Mouse (Mus musculus) CD4-positive helper T cell, adult 2 months (primary cell): ENCODE results near the gene Eef1a1.
"Not testable (repeated sequence)": the region's sequence is repeated elsewhere in the genome, so short reads cannot be mapped to it uniquely, and the experiment has no call there.

Source experiments
- DNase-seq: peaks from one replicate; pipeline ENCODE4 v3.0.0-alpha.2; 2012; ENCODE audit warnings: low read depth, missing footprints, low spot score

Gene Eef1a1

DNA sequence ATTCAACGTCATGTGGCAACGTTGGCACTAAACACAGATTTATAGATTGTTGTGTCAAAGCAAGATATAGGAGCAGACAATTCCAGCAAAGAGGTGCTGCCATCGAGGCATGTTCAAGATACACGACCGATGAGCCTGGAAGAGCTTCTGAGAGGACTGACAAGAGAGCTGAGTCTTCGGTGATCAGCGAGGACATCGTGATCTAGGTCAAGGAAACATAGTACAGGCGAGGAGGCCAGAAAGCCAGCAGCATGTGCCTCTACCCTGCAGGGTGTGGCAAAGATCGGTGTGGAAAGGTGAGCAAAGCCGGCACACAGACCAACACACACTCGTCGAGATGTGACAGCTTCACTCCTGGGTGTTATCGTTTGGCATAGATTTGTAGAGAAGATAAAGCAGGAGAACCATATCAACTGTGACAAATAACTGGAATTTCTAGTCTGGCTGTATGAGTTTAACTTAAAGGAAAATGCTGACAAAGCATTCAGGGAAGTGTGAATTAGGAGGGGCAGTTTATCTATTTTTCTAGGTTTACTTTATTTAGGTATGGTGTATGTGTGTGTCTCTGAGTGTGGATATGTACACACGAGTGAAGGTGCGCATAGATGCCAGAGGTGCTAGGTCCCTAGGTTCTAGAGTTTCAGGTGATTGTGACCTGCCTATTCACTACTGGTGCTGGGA lies 19.3 kb upstream of the Eef1a1 start:
- no peak for DNase-seq

DNA sequence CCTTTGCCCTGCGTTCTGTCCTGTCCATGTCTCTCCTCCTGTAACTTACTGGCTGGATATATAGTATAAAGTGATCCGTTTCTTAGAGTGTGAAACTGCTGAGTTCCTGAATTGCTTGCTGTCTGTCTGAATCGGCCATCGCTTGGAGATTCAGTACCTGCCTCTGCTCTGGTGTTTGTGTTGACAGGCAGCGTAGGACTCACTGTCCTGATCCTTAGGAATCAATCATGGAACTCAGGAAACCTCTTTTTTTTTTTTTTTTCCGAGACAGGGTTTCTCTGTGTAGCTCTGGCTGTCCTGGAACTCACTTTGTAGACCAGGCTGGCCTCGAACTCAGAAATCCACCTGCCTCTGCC lies 17.7 kb upstream of the Eef1a1 start:
- no peak for DNase-seq

DNA sequence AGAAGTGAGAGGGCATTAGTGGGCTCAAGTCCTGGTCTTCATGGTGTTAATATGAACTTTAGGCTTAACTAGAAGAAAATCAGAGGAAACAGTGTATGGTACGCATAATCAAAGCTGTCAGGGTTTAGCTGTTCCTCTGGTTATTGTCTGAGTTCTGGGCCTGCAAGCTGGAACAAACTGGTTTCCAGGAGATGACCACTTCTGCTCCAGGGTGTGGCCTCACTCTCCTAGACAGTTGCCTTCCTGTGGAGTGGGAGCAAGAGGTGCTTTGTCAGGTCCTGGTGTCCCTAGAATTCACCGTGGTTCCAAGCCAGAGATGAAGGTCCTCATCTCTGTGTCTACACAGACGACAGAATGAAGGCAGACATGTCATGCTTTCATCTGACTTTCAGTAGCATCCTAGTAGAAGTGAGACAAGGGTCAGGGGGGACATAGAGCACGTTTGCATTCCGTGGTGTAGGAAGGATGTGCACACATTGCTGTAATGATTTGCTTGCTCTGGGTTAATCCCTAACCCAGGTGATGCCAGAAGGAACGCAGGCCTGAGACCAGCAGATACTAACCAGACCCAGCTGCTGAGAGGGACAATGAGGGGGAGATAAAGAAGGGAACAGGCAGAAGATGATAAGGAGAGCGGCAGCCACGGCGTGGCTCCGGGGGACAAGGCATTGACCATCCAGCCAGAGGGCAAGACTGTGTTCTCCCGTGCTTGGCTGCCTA lies 17.2 kb upstream of the Eef1a1 start:
- no peak for DNase-seq

DNA sequence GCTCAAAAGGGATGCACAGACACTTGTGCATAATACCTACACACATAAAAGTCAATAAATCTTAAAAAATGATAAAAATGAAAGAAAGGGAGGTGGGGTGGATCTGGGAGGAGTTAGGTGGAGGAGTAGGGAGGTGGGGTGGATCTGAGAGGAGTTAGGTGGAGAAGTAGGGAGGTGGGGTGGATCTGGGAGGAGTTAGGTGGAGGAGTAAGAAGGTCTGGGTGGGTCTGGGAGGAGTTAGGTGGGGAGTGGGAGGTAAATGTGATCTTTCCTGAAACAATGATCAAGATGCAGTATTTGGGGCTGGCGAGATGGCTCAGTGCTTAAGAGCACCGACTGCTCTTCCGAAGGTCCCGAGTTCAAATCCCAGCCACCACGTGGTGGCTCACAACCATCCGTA lies 16.3 kb upstream of the Eef1a1 start:
- no peak for DNase-seq

DNA sequence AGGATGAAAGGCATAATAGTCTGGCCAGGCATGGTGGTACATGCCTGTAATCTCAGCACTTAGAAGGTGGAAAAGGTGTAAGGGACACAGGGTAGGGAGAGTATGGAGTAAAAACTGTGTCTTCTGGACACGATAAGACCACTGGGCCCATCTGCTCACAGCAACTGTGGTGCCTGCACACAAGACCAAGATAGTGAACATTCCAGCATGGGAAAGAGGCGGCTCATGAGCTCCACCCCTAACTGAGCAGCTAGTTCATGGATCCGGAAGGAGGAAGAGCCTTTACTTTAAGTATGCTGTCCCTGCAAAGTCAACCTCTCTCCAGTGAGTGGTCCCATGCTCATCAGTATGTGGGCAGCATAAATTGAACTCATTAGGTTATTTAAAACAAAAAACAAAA lies 15.7 kb upstream of the Eef1a1 start:
- no peak for DNase-seq

DNA sequence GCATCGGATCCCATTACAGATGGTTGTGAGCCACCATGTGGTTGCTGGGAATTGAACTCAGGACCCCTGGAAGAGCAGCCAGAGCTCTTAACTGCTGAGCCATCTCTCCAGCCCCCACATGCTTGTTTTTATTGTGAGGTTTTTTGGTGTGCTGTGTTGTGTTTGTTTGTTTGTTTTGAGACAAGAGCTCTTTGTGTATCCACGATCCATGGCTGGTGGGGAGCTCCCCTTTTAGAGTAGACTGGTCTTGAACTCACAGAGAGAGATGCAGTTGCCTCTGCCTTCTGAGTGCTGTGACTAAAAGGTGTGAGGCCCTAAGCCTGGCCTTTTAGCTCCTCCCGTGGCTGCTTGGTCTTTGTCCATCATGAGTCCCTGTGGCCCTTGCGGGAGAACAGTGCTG lies 15.2 kb upstream of the Eef1a1 start:
- DNase-seq: no peak

DNA sequence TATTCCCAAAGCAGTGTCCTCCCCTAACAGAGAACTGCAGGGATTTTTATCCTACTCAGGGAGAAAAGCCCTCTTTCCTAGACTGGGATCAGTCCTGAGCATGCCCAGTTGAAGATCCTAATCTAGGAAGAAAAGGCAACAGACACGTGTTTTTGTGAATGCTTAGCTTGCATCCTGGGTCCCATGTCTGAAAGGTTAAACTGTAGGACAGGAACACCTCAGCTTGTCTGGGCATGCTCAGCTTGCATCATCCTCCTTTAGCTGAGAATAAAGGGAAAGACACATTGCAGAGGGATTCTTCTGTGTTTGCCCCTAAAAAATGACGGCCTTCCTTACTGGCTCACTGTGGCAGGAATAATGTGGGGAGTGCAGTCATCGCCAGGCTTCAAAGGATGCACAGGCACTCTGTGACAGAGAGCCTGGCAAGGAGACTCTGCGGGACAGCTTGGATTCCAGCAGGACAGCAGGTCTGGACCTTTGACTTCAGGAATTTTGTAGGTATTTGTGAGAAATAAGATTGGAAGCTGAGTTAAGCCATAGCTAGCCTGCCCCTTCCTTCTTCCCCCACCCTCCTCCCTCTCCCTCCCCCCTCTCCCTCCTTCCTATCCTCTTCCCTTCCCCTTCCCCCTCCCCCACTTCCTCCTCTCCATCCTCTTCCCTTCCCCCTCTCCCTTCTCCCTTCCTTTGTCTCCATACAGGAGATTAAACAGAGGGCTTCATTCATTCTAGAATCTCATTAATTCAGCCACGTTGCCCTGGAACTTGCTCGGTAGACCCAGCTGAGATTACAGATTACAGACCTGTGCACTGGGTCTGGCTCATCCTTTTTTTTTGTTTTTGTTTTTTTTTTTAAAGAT lies 14.5 kb upstream of the Eef1a1 start:
- no peak for DNase-seq

DNA sequence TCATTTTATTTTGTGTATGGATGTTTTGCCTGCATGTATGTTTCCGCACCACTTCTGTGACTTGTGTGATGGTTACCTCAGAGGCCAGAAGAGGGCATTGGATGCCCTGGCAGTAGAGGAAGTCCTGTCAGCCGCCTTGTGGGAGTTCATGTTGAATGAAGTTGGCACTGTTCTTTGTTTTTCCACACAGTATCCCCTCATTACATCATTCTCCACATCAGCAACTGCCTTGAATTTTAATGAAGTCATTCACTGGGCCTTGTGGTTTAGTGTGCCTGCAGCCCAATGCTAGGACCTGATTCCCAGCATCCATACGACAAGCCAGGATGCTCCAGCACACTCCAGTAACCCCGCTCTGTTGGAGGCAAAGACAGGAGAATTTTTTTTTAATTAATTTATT lies 12.3 kb upstream of the Eef1a1 start:
- DNase-seq: no peak

DNA sequence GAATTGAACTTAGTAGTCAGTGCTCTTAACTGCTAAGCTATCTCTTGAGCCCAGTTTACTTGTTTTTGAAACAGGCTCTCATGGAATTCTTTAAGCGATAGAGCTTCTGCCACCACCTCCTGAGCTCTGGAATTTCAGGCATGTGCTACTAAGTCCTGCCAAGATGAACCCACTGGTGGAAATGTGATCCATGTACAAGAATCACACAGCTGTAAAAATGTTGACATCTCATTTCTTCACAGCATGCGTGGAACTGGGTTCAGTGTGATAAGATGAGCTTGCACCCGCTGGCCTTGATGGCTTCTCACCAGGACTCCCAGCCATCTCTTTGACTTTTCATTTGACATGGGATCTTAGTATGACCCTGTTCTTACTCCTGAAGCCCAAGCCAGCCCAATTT lies 11.4 kb upstream of the Eef1a1 start:
- DNase-seq: no peak

DNA sequence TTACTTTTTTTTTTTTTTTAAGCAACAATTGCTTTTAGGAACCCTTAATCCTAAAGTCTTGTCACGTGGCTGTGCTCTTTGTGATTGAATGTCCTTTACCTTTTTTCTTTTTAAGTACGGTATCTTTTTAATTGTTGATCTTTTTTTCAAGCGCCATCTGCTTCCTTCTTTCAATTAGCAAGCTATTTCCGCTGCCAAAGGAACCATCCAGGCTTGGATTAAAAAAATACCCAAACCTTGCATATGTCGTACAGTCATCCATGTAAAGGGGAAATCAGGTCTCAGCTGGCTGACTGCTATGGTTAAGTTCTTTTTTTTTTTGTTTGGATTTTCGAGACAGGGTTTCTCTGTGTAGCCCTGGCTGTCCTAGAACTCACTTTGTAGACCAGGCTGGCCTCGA lies 4.2 kb upstream of the Eef1a1 start:
- no peak for DNase-seq

DNA sequence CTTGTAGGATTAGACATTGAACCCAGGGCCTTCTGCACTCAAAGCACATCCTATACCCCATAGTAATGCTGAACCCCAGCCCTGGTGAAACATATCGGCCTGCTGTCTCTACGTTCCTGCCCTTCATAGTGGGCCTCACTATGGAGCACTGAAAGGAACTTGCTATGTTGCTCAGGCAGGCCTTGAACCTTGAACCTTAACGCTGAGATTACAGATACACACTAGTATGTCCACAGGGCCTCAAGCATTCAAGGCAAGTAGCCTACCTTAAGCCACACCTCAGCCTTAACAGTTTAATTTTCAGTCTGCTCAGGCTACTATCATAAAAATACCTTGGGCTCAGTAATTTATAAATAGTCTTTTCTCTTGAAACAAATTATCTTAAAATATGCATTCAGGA lies 3.3 kb upstream of the Eef1a1 start:
- DNase-seq: no peak

DNA sequence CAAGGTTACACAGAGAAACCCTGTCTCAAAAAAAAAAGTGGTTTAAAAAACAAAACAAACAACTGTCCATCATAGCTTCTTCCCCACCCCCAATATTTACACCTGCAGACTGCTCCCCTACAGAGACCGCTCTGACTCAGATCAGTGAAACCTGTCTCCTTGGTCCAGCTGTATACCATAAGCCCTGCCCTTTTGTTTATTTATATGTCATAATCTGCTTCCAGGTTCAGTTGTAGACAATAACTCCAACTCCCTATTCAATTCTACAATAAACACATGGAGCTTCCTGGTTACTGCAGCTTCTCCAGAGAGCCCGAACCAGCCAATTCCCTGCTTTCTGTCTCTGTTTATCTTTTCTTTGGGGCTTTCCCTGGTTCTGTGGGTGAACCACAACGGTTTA lies 2.2 kb upstream of the Eef1a1 start:
- no peak for DNase-seq

DNA sequence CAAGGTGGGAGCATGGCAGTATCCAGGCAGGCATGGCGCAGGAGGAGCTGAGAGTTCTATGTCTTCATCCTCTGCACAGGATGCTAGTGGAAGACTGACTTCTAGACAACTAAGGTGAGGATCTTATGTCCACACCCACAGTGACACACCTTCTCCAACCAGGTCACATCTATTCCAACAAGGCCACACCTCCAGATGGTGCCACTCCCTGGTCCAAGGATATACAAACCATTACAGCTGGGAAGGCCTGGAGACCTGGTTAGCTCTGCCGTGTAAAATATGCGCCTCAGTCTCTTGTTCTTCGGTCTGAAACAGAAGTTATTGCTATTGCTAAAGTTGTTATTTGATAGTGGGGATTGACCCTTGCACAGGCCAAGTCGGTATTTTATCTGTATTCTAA lies 930 bp downstream of the Eef1a1 start:
- not testable (repeated sequence) for DNase-seq

DNA sequence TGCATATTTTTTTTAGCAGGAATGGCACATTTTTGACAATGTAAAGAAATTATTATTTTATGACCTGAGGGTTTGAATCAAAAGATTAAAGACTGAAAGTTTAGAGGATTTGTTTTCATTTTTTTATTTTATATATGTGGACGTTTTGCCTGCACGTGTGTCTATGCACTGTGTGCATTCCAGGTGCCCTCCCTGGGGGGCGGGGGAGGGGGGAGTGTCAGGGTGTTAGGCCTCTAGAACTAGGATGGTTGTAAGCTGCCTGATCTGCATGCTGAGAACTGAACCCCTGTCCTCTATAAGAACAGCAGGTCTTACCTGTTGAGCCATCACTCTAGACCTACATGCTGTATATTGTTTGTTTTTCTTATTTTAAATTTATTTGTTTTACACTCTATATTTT lies 4.3 kb downstream of the Eef1a1 start:
- DNase-seq: no peak

DNA sequence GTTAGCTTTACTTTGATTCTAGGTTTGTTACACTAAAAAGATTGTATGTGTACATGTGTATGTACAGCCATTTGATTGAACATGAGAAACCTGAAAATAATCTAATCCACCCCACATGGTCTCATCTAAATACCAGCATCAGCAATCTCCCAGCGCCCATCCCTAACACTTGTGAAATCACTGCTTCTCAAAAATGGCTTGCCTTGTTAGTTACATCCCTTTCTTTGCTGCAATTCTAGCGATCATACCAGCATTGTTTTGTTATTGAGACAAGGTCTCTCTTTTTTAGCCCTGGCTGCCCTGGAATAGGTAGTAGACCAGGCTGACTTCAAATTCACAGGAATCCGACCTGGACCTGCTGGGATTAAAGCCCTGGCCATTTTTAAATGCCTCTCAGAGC lies 6.6 kb downstream of the Eef1a1 start:
- DNase-seq: no peak

DNA sequence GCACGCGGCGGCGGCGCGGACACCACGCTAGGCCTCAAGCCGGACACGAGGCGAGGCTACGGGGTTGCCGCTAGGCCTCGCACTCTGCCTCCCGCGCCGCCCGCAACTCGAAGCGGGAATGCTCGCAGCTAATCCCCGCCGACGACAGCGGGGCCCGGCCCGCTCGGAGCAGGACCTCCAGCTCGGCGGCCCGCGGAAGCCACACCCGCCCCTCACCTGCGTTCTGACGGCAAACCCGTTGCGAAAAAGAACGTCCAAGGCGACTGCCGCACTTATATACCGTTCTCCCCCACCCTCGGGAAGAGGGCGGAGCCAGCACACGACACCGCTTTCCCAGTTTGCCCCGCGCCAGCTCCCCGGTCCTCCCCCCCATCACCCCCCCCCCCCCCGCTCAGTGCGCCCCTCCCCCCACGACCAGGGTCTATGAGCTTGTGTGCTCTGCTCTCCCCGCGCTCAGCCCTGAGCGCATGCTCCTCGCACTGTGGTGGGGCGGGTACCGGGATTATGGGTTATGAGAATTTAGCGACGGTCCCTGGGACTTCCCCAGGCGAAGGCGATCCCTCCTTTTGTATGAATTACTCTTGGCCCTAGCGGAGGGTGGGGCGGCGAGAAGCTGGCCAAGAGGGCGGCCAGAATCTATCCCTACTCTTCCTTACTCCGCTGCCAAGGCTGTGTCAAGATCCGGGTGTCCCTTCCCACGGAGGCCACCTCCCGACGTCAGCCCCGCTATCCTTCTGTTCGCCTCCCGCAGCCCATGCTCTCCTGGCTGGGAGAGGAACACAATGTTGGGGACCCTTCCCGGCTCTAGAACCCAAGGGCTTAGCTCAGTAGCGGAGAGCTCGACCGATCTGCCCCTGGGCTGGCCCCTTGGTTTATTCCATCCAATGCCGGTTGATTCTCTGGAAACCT lies 7.3 kb downstream of the Eef1a1 start:
- peak; percentile 95 for DNase-seq

DNA sequence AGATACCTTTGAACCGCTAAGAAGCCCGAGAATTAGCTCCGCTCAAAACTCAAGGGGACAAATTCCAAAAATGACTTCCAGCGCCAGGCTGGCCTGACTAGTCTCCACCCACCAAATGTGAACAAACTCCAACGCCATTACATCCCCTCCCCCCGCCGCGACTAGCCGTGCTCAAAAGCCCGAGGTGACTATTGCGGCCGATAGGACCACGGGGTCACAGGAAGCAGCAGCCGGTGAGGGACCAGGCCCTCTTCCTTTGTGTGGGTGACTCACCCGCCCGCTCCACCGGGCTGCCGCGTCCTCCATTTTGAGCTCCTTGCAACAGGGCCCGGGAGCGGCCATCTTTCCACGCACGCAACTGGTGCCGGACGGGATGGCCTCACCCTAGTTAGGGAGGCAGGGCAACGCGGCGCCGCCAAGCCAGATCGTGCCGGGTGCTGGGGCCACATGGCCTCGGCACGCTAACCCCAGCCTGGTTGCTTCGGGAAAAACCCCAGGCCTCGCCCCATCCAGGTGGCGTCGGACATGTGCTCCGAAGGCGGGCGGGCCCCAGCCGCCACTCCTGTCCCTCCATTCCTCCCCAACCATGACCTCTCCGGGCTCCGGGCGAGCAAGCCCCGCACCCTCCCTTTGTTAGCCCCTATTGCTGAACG lies 8.1 kb downstream of the Eef1a1 start:
- peak; percentile 90 for DNase-seq

DNA sequence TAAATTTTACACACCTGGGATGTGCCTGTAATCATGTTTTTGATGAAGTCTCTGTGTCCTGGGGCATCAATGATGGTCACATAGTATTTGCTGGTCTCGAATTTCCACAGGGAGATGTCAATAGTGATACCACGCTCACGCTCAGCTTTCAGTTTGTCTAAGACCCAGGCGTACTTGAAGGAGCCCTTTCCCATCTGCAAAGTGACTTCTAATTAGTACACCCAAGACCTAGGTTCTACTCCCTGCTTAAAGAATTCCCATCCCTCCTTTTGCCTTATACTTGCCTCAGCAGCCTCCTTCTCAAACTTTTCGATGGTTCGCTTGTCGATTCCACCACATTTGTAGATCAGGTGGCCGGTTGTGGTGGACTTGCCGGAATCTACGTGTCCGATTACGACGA lies 8.7 kb downstream of the Eef1a1 start:
- DNase-seq: not testable (repeated sequence)

DNA sequence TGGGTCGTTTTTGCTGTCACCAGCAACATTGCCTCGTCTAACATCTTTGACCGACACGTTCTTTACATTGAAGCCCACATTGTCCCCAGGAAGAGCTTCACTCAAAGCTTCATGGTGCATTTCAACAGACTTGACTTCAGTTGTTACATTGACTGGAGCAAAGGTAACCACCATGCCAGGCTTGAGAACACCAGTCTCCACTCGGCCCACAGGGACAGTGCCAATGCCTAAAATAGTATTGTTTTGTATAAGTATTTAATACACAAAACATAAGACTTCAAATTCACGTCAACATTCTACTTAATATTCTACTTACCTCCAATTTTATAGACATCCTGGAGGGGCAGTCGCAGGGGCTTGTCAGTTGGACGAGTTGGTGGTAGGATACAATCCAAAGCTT lies 9.6 kb downstream of the Eef1a1 start:
- DNase-seq: not testable (repeated sequence)

DNA sequence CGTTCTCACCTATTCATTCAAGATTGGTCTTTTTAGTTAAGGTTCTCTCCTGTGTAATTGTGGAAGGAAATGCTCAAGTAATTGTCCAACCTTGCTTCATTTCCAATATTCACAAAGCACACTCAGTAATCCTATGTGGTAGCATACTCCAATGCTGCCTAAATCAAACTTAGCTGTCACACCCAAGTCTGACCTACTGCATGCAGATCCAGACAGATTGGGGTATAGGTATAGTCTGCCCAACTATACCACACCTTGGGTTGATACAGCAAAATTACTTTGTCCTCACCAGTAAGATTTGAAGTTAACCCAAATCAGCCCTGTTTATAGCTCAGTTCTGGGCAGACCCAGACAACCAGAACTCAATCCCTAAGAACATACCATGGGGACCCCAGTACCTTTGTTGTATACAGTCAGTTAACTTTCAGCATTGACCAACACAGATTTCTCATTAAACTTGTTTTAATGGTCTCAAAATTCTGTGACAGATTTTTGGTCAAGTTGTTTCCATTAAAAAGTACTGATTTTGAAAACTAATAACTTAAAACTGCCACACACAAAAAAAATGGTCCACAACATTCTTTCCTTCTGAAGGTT lies 10.8 kb downstream of the Eef1a1 start:
- peak; percentile 30 for DNase-seq
